Mouse (Mus musculus): ENCODE results near the gene Klrg2. TPM values are rescaled to one million over a fixed set of nuclear protein-coding genes. Genes with fewer than 3 reads are reported as not detected.

Gene Klrg2
- polyA plus RNA-seq, 1 experiment: not detected

DNA sequence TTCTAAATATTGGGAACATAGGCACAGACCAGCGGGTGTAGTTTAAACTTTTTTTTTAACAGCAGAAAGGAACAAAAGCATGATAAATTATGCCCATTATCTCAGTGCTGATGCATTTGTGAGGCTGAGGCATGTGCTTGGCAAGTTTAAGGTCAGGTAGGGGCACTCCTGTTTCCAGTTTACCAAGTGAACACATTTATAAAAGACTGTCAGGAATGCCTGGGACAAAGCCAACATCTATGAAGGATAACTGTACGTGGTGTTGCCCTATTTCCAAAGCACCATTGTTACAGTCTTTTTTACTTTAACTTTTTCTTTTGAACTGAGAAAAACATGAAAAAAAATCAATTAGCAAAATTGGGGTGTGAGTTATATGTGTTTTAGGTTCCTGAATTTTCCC is 27.1 kb downstream of the Klrg2 start:
- TF ChIP-seq GATA1 (IDR thresholded peaks at IDR 0.05; ENCODE audit: borderline replicate concordance, low read length) (no peak), FLI1 (IDR thresholded peaks at IDR 0.05; ENCODE audit: low read length) (no peak)
- no peaks in the 10 kb centered on the region for H3K27me3 ChIP-seq (replicated peaks)
- no peaks in the 10 kb centered on the region for H3K4me1 ChIP-seq
- no peaks in the 10 kb centered on the region for H3K9me3 ChIP-seq
- peaks cover 81% of the 10 kb centered on the region for H3K36me3 ChIP-seq (replicated peaks; ENCODE audit: low read length)
- no peak overlapping the region for H3K4me3 ChIP-seq (replicated peaks)

DNA sequence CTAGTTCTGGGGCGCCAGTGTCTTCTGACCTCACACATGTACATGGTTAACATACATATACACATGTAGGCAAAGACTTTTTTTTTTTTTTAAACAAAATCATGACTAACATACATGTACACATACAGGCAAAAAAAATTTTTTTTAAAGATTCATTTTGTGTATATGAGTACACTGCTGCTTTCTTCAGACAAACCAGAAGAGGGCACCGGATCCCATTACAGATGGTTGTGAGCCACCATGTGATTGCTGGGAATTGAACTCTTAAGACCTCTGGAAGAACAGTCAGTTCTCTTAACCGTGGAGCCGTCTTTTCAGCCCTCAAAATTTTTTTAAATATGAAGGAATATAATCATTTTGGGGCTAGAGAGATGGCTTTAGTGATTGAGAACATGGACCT is 39.6 kb downstream of the Klrg2 start:
- H3K4me1 ChIP-seq: peaks cover 7% of the 10 kb centered on the region; the same call in 1 of the 2 replicates
- no peaks in the 10 kb centered on the region for H3K27me3 ChIP-seq (replicated peaks)
- no peaks in the 10 kb centered on the region for H3K9me3 ChIP-seq
- TF ChIP-seq GATA1 (IDR thresholded peaks at IDR 0.05; ENCODE audit: borderline replicate concordance, low read length) (no peak), FLI1 (IDR thresholded peaks at IDR 0.05; ENCODE audit: low read length) (no peak)
- peaks cover 91% of the 10 kb centered on the region for H3K36me3 ChIP-seq (replicated peaks; ENCODE audit: low read length)
- H3K4me3 ChIP-seq (replicated peaks): no peak overlapping the region

DNA sequence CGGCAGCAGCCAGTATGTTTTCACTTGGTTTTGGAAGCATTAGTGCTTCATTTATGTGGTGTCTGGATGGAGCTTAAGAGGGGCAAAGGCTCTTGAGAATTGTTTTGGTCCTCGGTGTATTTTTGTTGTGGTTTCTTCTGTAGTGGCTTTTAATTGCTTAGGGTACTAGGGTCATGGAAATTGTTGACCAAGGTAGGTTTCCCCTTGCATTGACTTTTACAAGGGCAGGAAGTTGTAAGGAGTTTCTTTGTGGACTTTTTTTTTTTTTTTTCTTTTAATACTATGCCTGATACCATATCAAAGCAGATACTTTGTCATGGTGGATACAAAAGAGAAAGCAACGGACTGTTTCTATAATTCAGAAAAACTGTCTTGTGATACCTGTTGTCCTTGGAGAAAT is 55.3 kb downstream of the Klrg2 start:
- H3K36me3 ChIP-seq (replicated peaks; ENCODE audit: low read length): peaks cover 88% of the 10 kb centered on the region
- no peaks in the 10 kb centered on the region for H3K9me3 ChIP-seq
- H3K4me1 ChIP-seq: peaks cover 28% of the 10 kb centered on the region
- TF ChIP-seq GATA1 (IDR thresholded peaks at IDR 0.05; ENCODE audit: borderline replicate concordance, low read length) (no peak), FLI1 (IDR thresholded peaks at IDR 0.05; ENCODE audit: low read length) (no peak)
- H3K4me3 ChIP-seq (replicated peaks): no peak overlapping the region
- no peaks in the 10 kb centered on the region for H3K27me3 ChIP-seq (replicated peaks)

DNA sequence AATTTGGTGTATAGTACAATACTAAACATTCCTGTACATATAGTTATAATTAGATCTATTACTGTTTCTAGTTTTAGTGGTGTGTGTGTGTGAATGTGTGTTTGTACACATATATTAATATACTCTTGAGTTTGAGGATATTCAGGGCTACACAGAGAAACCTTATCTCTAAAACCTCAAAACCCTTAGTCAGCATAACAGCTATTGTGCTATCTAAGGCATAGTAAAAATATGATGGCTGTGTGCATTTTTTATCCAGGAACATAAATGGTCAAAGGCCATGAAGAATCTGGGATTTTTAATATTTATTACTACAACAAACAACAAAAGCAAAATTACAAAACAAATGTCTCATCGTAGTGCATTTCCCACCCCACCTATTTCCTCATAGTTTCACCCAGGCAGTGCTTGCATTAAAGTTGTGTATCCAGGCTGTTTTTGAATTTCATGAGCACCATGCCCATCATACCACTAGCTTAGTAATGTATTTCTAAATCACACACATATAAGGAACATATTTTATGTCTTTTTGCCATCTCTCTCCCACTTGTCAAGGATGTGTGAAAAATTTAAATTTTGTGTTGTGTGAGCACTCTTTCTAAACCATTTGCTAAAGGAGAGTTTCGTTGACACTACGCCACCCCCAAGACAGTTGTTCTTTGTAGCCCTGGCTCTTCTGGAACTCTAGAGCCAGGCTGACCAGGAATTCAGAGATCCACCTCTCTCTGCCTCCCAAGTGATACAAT is 56.8 kb downstream of the Klrg2 start:
- Histone ChIP-seq H3K9me3 (no peaks in the 10 kb centered on the region), H3K36me3 (replicated peaks; ENCODE audit: low read length) (peaks cover 85% of the 10 kb centered on the region), H3K27me3 (replicated peaks) (no peaks in the 10 kb centered on the region), H3K4me3 (replicated peaks) (no peak overlapping the region), H3K4me1 (peaks cover 28% of the 10 kb centered on the region)
- TF ChIP-seq GATA1 (IDR thresholded peaks at IDR 0.05; ENCODE audit: borderline replicate concordance, low read length) (no peak), FLI1 (IDR thresholded peaks at IDR 0.05; ENCODE audit: low read length) (no peak)

DNA sequence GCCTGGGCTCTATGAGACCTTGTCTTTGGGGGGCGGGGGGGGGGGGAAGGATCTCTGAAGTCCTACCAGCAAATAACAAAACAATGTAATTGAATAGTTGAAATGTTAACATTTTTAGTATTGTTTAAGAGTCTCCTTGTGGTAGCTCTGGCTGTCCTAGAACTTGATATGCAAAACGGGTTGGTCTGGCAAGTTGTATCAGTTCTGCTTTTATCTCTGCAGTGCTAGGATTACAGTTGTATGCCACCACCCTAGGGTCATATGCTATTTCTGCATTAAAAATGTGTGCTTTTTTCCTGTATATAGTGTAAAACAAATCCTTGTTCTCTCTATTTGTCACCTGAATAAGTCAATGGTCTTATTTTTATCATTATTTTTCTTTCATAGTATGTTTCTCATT is 60.9 kb downstream of the Klrg2 start:
- Histone ChIP-seq H3K4me3 (replicated peaks) (no peak overlapping the region), H3K27me3 (replicated peaks) (no peaks in the 10 kb centered on the region), H3K9me3 (no peaks in the 10 kb centered on the region), H3K4me1 (peaks cover 25% of the 10 kb centered on the region), H3K36me3 (replicated peaks; ENCODE audit: low read length) (peaks cover 80% of the 10 kb centered on the region)
- no peak for TF ChIP-seq FLI1 (IDR thresholded peaks at IDR 0.05; ENCODE audit: low read length)
- TF ChIP-seq GATA1 (IDR thresholded peaks at IDR 0.05; ENCODE audit: borderline replicate concordance, low read length): no peak

Other genes with a start within 250 kb of the Klrg2 start
- 3.4 and 3.7 TPM in 2 replicates for gene Ubn2, start 203.3 kb downstream of the Klrg2 start, polyA plus RNA-seq (2012; ENCODE audit: insufficient read depth, low replicate concordance)
- 153 and 240 TPM in 2 replicates for gene Fmc1, start 103.7 kb downstream of the Klrg2 start, polyA plus RNA-seq (2012; ENCODE audit: insufficient read depth, low replicate concordance)
- gene Luc7l2, start 85.9 kb downstream of the Klrg2 start, polyA plus RNA-seq (2012; ENCODE audit: insufficient read depth, low replicate concordance): 22.7 and 54.4 TPM in 2 replicates
- gene Clec2l, start 25.8 kb upstream of the Klrg2 start, polyA plus RNA-seq (2012; ENCODE audit: insufficient read depth, low replicate concordance): 0.37 and 4.1 TPM in 2 replicates
- gene Tbxas1, start 238.2 kb upstream of the Klrg2 start, polyA plus RNA-seq (2012; ENCODE audit: insufficient read depth, low replicate concordance): 165 and 265 TPM in 2 replicates
- 102 and 296 TPM in 2 replicates for gene Hipk2, start 238.9 kb upstream of the Klrg2 start, polyA plus RNA-seq (2012; ENCODE audit: insufficient read depth, low replicate concordance)

Measured in megakaryocyte, embryonic 14.5 days (primary cell).